Mouse (Mus musculus) urinary bladder, postnatal 14 days (tissue): ENCODE data around the gene Tpbgl.

Source experiments
- DNase-seq: peaks from one replicate; pipeline ENCODE4 v3.0.0; 2021; ENCODE audit warnings: low spot score

Tpbgl gene

GRCm38 (mm10) chr7:99642078-99642477 lies 15.2 kb upstream of the Tpbgl start:
- no peak for DNase-seq

DNA sequence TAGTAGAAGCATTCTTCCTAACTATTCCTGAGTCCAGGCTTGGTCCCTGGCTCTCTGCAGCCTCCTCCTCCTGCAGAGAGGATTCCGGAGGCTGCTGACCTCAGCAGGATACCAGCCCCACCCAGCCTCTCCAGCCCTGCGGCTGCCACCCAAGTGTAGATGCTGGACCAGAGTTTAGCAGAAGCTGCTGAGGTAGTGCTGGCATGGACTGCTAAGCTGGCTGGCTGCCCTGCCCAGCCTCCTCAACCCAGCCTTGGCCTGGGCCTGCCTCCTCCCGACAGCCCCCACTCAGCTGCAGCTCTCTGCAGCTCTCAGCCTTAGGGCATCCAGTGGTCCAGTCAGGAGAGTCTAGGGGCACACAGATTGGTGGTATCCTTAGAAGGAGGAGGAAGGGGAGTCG lies 14.3 kb upstream of the Tpbgl start:
- DNase-seq = peak; percentile 25

- DNase-seq = no peak
Observed at GRCm38 (mm10) chr7:99633966-99634665, 7.2 kb upstream of the Tpbgl start.

GRCm38 (mm10) chr7:99632286-99632685 lies 5.4 kb upstream of the Tpbgl start:
- no peak for DNase-seq

- no peak for DNase-seq
Observed at GRCm38 (mm10) chr7:99627366-99627765, 463 bp upstream of the Tpbgl start.

DNA sequence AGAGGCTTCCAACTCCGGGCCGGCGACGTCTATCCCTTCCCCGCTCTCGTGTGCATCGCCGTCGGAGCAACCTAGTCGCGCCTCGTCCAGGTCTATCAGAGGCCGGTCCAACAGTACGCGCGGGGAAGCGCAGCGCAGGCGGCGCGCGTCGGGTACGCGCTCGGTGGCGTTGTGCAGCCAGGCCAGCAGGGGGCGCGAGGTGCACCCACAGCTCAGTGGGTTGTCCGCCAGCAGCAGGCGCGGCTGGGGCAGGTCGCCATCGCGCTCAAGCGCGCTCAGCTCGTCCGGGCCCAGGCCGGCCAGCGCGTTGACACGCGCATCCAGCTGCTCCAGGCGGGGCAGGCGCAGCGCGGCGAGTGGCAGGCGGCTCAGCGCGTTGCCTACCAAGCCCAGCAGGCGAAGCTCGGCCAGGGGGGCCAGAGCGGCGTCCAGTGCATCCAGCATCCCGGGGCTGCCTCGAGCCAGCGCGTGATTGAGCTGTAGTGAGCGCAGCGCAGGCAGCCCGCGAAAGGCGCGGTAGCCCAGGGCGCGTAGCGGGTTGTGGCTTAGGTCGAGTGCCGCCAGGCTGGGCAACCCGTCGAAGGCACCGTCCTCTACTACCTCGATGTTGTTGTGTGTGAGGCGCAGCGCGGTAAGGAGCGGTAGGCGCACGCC lies 1.1 kb downstream of the Tpbgl start:
- DNase-seq = peak; percentile 91

DNA sequence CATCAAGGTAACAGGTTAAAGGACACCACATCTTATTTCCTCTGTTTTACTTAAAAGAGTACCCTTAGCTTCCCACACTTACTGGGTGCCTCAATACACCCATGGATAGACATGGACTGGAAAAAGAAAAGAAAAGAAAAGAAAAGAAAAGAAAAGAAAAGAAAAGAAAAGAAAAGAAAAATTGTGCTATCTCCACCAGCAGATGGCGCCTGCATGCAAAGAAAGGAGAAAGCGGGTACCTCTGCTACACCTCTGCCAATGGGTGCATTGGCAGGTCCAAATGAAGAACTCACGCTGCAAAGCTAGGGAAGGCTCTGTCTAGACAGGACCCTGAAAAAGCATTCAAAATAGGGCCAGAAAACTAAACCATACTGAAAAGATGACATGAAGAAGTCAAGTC lies 8.0 kb downstream of the Tpbgl start:
- peak; percentile 39 for DNase-seq

DNA sequence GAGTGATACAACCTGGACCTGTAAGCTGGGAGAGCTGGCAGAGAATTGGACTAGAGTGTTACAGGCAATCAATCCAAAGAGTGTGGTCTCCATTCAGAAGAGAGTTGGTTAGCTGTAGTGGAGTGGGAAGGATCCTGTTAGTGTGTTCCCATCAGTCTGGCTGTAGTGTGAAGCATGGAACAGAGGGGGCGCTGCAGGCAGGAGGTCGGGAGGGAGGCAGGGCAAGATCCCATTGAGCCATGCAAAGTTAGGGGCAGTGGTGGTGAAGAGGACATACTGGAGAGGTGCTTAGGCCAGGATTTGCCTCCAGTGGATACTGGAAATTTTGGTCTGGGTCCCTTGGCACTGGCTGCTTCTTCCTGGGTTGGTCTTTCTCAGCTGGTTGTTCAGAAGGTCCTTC lies 8.6 kb downstream of the Tpbgl start:
- no peak for DNase-seq

- DNase-seq = no peak
Observed at GRCm38 (mm10) chr7:99607632-99608031, 19.3 kb downstream of the Tpbgl start.

DNA sequence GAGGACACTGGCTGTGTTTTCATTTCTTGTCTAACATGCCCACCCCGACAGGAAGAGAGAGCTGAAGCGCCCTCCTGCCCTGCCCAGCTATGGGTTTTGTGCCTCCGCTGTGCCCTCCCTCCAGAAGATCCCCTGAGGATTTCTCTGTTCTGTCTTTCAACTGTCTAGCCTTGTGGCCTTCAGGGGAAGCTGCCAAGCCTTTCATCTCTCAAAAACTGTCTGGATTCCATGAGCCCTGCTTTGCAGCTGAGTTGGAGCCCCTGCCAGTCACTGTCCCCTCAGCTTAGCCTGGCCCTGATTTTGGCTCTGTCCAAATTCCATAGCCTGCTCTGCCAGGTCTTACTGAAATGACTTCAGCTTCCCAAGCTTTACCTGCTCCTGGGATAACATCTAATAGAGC lies 20.1 kb downstream of the Tpbgl start:
- DNase-seq = no peak

DNA sequence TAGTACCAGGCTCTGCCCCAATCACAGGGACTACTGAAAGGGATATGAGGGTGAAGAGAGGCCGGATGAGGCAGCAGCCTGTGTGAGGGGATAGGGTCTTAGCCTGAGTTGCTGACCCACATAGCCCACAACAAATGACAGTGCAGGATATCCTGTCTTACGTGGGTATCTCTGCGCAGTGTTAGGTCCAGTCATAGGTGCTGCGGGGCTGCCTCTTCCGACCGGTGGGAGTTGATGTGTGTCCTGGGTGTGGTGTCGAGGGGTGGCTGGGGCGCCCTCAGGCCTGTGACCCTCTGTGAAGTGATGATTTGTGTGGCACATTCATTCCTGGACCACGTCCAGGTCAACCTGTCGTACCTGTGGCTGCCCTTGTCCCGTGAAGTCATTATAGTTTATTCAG lies 20.6 kb downstream of the Tpbgl start:
- DNase-seq = no peak

DNA sequence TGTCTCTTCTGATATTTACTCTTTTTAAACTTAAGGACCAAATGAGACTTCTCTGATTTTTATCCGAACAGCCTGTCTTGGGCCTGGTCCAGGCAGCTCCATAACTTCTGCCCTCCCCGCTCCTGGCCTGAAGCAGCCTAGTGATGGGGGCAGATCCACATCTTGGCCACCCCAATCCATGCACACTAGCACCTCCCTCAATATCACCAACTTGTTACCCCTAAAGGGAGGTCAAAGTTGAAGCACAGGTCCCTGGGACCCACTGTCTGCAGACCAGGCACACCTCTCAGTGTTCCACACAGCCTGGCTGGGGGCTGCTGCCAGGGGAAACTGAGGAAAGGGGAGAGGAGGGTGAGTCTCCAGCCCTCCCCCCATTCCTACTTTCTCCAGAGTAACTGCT lies 21.8 kb downstream of the Tpbgl start:
- no peak for DNase-seq

GRCm38 (mm10) chr7:99603875-99604662 lies 22.8 kb downstream of the Tpbgl start:
- DNase-seq = no peak

- no peak for DNase-seq
Observed at GRCm38 (mm10) chr7:99598722-99599121, 28.2 kb downstream of the Tpbgl start.

- no peak for DNase-seq
Observed at GRCm38 (mm10) chr7:99593868-99594803, 32.8 kb downstream of the Tpbgl start.

DNA sequence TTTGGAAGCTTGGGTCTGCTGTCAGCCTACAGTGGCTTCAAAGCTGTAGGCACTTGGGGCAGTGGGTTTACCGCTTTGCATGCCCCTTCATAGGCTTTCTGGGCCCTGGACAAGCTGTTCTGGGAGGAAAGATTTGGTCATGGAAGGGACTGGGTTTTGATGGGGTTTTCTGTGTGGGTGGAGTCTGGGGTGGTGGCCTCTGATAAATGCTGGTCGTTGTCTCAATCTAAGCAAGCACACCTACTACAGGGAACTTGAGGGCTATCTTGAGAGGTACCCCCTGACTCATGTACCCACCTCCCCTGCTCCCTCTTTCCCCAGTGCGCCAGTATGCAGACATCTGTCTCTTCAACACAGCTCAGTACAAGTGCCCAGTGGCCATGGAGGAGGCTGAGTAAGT lies 34.2 kb downstream of the Tpbgl start:
- DNase-seq = no peak

GRCm38 (mm10) chr7:99590646-99591045 lies 36.3 kb downstream of the Tpbgl start:
- DNase-seq = no peak

DNA sequence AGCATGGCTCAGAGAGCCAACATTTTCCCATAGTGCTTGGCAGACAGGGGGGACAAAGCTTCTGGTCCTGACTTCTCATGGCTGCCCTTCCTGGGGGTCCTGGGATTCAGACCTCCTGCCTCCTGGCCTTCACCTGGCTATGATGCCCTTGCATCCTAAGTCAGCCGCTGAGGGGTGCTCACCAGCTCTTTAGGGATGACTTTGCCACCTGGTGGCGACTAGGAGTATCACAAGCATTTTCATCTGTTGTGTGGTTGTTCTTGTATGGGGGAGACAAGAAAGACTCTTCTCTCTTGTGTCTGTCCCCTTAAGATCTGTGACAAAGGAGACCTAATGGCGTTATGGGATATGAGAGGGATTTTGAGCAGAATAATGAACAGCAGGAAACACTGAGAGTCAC lies 36.8 kb downstream of the Tpbgl start:
- peak; percentile 73 for DNase-seq

DNA sequence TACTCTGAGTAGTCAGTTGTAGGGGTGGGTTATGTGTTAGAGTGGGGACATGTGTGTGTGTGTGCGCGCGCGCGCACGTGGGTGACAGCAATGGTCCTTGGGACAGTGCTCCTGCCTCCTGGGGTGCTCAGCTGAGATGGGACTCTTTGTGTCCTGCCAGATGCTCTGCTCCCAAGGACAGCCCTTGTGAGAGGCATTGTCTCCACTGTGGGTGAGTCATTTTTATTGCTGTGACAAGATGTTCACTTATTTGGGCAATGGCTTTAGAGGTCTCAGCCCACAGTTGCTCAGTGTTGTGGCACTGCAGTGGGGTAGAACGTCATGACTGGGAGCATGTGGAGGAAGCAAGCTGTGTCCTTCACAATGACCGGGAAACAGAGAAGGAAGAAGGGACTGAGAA lies 40.9 kb downstream of the Tpbgl start:
- no peak for DNase-seq

- DNase-seq = no peak
Observed at GRCm38 (mm10) chr7:99583625-99584024, 43.3 kb downstream of the Tpbgl start.

GRCm38 (mm10) chr7:99582867-99583266 lies 44.0 kb downstream of the Tpbgl start:
- DNase-seq = no peak

DNA sequence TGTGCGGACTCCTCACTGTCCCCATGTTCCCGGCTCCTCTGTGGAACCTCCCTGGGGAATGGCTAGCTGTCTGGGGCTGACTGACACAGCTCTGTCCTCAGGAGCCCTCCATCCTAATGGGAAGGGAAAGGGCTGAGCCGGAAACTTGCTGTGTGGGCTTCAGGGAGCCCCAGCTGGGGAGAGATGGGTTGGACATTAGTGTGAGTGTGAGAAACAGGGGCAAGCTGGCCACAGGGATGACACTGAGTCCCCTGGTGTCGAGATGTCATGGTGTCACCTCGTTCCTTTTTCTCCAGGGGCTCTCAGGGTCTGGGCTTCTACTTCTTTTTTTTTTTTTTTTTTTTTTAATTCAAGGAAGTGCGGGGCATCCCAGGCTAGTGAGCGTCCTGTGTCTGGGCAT lies 44.6 kb downstream of the Tpbgl start:
- DNase-seq = no peak
